Comparison of ENCODE assay signal across 8 mouse cellular contexts in the genomic region with DNA sequence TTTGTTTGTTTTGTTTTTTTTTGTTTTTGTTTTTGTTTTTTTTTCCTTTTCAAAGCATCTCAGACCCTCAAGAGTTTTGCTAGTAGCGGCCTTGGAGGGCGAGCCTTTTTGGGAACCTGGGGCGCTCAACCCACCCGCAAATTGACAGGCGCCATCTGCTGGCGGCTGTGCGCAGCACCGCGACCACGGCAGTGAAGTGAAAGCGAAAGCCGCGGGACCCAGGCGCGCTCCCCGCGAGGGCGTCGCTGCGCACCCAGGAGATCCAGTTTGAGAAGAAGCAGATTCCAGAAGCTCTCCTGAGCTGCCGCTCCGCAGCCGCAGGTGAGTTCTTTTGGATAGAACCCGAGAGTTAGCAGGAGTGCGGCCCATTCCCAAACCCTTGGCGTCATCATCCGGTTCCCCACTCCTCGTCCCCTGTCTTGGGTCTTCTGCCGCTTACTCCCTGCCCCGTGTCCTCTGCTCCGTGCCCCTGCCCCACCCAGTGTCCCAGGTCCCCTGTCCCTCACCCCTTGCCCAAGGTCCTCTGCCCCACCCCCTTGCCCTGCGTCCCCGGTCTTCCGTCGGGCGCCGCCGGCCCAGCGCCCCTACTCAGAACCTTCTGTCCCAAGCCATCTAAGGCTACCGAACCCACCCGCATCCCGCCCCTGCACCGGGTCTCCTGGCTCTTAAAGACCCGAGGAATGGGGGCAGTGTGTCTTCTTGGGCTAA. TPM values are rescaled to one million over a fixed set of nuclear protein-coding genes. Genes with fewer than 3 reads are reported as not detected.
DNase-seq lines count a peak whose midpoint lies in the region; ATAC-seq and TF ChIP-seq lines count a peak whose summit lies in the region.

No protein-coding gene starts in this region.

- peak overlapping the region; percentile 48 for H3K9ac ChIP-seq in hindbrain, embryonic 12.5 days
- peak overlapping the region; percentile 68 for H3K9ac ChIP-seq in lung, postnatal 0 days (replicated peaks; ENCODE audit: low read depth)

- peak overlapping the region; percentile 94 for H3K4me2 ChIP-seq in hindbrain, embryonic 12.5 days (replicated peaks)
- peak overlapping the region; percentile 94 for H3K4me2 ChIP-seq in lung, postnatal 0 days (replicated peaks; ENCODE audit: low read depth, low read length)

- TF ChIP-seq CTCF in lung, postnatal 0 days (IDR thresholded peaks at IDR 0.05) = peak; percentile 88
- peak; percentile 93 for TF ChIP-seq CTCF in thymus, adult 2 months (IDR thresholded peaks at IDR 0.05; ENCODE audit: borderline replicate concordance, control insufficient read depth, extremely low read depth, insufficient read depth, low read length, poor library complexity)

- H3K9me3 ChIP-seq in hindbrain, embryonic 12.5 days (replicated peaks) = no peaks in the 10 kb centered on the region
- H3K9me3 ChIP-seq in lung, postnatal 0 days (ENCODE audit: low read length) = no peaks in the 10 kb centered on the region

- H3K36me3 ChIP-seq in hindbrain, embryonic 12.5 days = no peaks in the 10 kb centered on the region
- H3K36me3 ChIP-seq in lung, postnatal 0 days (ENCODE audit: insufficient read depth, low read length) = no peaks in the 10 kb centered on the region
- H3K36me3 ChIP-seq in thymus, adult 2 months (ENCODE audit: control insufficient read depth, insufficient read depth, low read length) = peaks cover 9% of the 10 kb centered on the region; the same call in 1 of the 2 replicates

- no peak overlapping the region for H3K27ac ChIP-seq in hindbrain, embryonic 12.5 days
- peak overlapping the region; percentile 75 for H3K27ac ChIP-seq in lung, postnatal 0 days (ENCODE audit: low read length)
- H3K27ac ChIP-seq in thymus, adult 2 months (ENCODE audit: control insufficient read depth, insufficient read depth, low read length) = peak overlapping the region; percentile 93

- H3K4me1 ChIP-seq in hindbrain, embryonic 12.5 days = peaks cover 7% of the 10 kb centered on the region
- no peaks in the 10 kb centered on the region for H3K4me1 ChIP-seq in lung, postnatal 0 days (ENCODE audit: insufficient read depth, low read depth, low read length)
- H3K4me1 ChIP-seq in thymus, adult 2 months (replicated peaks; ENCODE audit: control insufficient read depth, insufficient read depth, low read length) = peaks cover 59% of the 10 kb centered on the region

- TF ChIP-seq EP300 in lung, postnatal 0 days (IDR thresholded peaks at IDR 0.05) = no peak

- peak overlapping the region; percentile 45 for H3K4me3 ChIP-seq in hindbrain, embryonic 12.5 days
- peak overlapping the region; percentile 78 for H3K4me3 ChIP-seq in lung, postnatal 0 days (ENCODE audit: low read depth, low read length)
- peak overlapping the region; percentile 98 for H3K4me3 ChIP-seq in thymus, adult 2 months (ENCODE audit: control insufficient read depth, insufficient read depth, low read length)

- TF ChIP-seq POLR2A in thymus, adult 2 months (IDR thresholded peaks at IDR 0.05; ENCODE audit: control insufficient read depth, extremely low read depth, insufficient read depth, low read length, poor library complexity) = peak; percentile 62; the same call in 1 of the 2 replicates

- peak; percentile 85 for DNase-seq in Muller cell, postnatal 12 days (ENCODE audit: inconsistent ontology term)
- DNase-seq in cerebellum, adult 9-11 months = peak; percentile 74
- DNase-seq in frontal cortex, postnatal 14 days (ENCODE audit: low spot score in 2 of 2) = peak; percentile 51 to 77
- DNase-seq in layer of hippocampus, postnatal 14 days (ENCODE audit: low spot score in 2 of 2) = peak; percentile 84 to 86
- DNase-seq in lung, postnatal 0 days (ENCODE audit: low spot score) = peak; percentile 86
- DNase-seq in ovary, adult 18-20 months (ENCODE audit: low spot score) = peak; percentile 70
- DNase-seq in thymus, adult 2 months = peak; percentile 94

- WGBS in hindbrain, embryonic 12.5 days = 1% methylated on average over 44 of the region's 44 CpGs
- 1% methylated on average over 44 of the region's 44 CpGs for WGBS in lung, postnatal 0 days
- under 1% methylated on average over 44 of the region's 44 CpGs for WGBS in thymus, adult 2 months

- peak; percentile 39; the same call in 1 of the 2 replicates for ATAC-seq in hindbrain, embryonic 12.5 days (ENCODE audit: low FRiP score)
- ATAC-seq in lung, postnatal 0 days = peak; percentile 77

- H3K27me3 ChIP-seq in hindbrain, embryonic 12.5 days = peaks cover 72% of the 10 kb centered on the region
- no peaks in the 10 kb centered on the region for H3K27me3 ChIP-seq in lung, postnatal 0 days (replicated peaks; ENCODE audit: insufficient read depth, low read length)
- no peaks in the 10 kb centered on the region for H3K27me3 ChIP-seq in thymus, adult 2 months (ENCODE audit: control insufficient read depth, insufficient read depth, low read length)

RNA-seq across cellular contexts. Expression of a gene that starts 1.1 kb away (rescaled TPM):
- polyA plus RNA-seq in hindbrain, embryonic 12.5 days (2016; fragmentation: Nextera tagmentation; extraction: Ambion mirVana) = 1.3 and 1.4 TPM in 2 replicates
- total RNA-seq in layer of hippocampus, postnatal 14 days (2021) = 1 to 10 TPM; 5.7 to 5.9 TPM
- 23.9 and 26.1 TPM in 2 replicates for polyA plus RNA-seq in lung, postnatal 0 days (2015; fragmentation: Nextera tagmentation; extraction: Ambion mirVana)
- 231 and 232 TPM in 2 replicates for polyA plus RNA-seq in thymus, adult 2 months (2012; rRNA removed)

RNA-seq across cellular contexts. Expression of a gene that starts 6.9 kb away (rescaled TPM):
- polyA plus RNA-seq in hindbrain, embryonic 12.5 days (2016; fragmentation: Nextera tagmentation; extraction: Ambion mirVana) = 1.8 and 2.9 TPM in 2 replicates
- total RNA-seq in layer of hippocampus, postnatal 14 days (2021) = 1 to 10 TPM; 2.5 to 2.6 TPM
- 54.9 and 58.6 TPM in 2 replicates for polyA plus RNA-seq in lung, postnatal 0 days (2015; fragmentation: Nextera tagmentation; extraction: Ambion mirVana)
- 656 and 705 TPM in 2 replicates for polyA plus RNA-seq in thymus, adult 2 months (2012; rRNA removed)

RNA-seq across cellular contexts. Expression of a gene that starts 16.9 kb away (rescaled TPM):
- 1.0 TPM in 2 replicates for polyA plus RNA-seq in hindbrain, embryonic 12.5 days (2016; fragmentation: Nextera tagmentation; extraction: Ambion mirVana)
- 1 to 10 TPM; 1.1 to 1.8 TPM for total RNA-seq in layer of hippocampus, postnatal 14 days (2021)
- 16.4 and 17.1 TPM in 2 replicates for polyA plus RNA-seq in lung, postnatal 0 days (2015; fragmentation: Nextera tagmentation; extraction: Ambion mirVana)
- polyA plus RNA-seq in thymus, adult 2 months (2012; rRNA removed) = 288 and 334 TPM in 2 replicates

RNA-seq across cellular contexts. Expression of a gene that starts 17.1 kb away (rescaled TPM):
- 1.8 and 2.2 TPM in 2 replicates for polyA plus RNA-seq in hindbrain, embryonic 12.5 days (2016; fragmentation: Nextera tagmentation; extraction: Ambion mirVana)
- total RNA-seq in layer of hippocampus, postnatal 14 days (2021) = 1 to 10 TPM; 2.8 to 3.2 TPM
- 11.6 and 12.6 TPM in 2 replicates for polyA plus RNA-seq in lung, postnatal 0 days (2015; fragmentation: Nextera tagmentation; extraction: Ambion mirVana)
- 197 and 202 TPM in 2 replicates for polyA plus RNA-seq in thymus, adult 2 months (2012; rRNA removed)

RNA-seq across cellular contexts. Expression of a gene that starts 34.2 kb away (rescaled TPM):
- not detected in 2 replicates for polyA plus RNA-seq in hindbrain, embryonic 12.5 days (2016; fragmentation: Nextera tagmentation; extraction: Ambion mirVana)
- under 1 TPM in 1 of 2 experiments, not detected in 1; 0.69 TPM for total RNA-seq in layer of hippocampus, postnatal 14 days (2021)
- polyA plus RNA-seq in lung, postnatal 0 days (2015; fragmentation: Nextera tagmentation; extraction: Ambion mirVana) = 0.43 and 1.2 TPM in 2 replicates
- polyA plus RNA-seq in thymus, adult 2 months (2012; rRNA removed) = 30.1 and 37.5 TPM in 2 replicates

Comparison
In these comparisons a context has a peak if more than half of its experiments do, and no peak if none do; other contexts are left out.
1. H3K4me3 ChIP-seq: peak in every context shown above with its lines; median percentile 98 in thymus, adult 2 months; 78 in lung, postnatal 0 days; 45 in hindbrain, embryonic 12.5 days.
2. RNA of a gene that starts 1.1 kb away (polyA plus RNA-seq): 231 to 232 TPM in thymus, adult 2 months and 23.9 to 26.1 TPM in lung, postnatal 0 days; 1.3 to 1.4 TPM in hindbrain, embryonic 12.5 days; every median in the first group is over 10 times any median in the second.
3. RNA of a gene that starts 6.9 kb away (polyA plus RNA-seq): 656 to 705 TPM in thymus, adult 2 months and 54.9 to 58.6 TPM in lung, postnatal 0 days; 1.8 to 2.9 TPM in hindbrain, embryonic 12.5 days; every median in the first group is over 10 times any median in the second.
4. RNA of a gene that starts 16.9 kb away (polyA plus RNA-seq): 288 to 334 TPM in thymus, adult 2 months; 16.4 to 17.1 TPM in lung, postnatal 0 days and 1.0 TPM in hindbrain, embryonic 12.5 days; every median in the first group is over 10 times any median in the second.
5. Peak in every context shown above with its lines, with median percentiles within 50 percentile points of each other: DNase-seq.